Mouse (Mus musculus): ENCODE results near the gene B830017H08Rik. TPM values are rescaled to one million over a fixed set of nuclear protein-coding genes. Genes with fewer than 3 reads are reported as not detected.

Gene B830017H08Rik
- total RNA-seq, 2 experiments from 2014 or later, result 4.9 to 5.1 TPM

DNA sequence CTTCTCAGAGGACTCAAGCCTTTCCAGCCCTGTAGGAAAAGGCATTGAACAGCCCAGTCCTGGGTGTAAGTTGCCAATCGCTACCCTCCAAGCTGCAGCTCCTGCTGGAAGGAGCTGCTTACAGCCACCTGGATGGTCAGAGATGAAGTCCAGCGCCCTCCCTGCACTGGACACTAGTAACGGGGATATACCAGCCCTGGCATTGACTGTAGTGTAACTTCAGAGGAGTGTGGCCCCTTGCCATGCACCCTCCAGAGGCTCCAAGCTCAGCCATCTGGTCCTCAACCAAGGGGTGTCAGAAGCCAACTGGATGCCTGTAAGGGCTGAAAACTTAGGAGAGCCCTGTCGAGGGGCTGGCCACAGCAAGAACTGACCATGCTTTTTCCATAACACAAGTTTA, 7.1 kb downstream of the B830017H08Rik start:
- intact Hi-C loops (cut with DNase I), result no loop called here
- DNase-seq (ENCODE audit: extremely low spot score in 1 of 2, low spot score in 2 of 2), result peak in 1 of 2 experiments; percentile 30

DNA sequence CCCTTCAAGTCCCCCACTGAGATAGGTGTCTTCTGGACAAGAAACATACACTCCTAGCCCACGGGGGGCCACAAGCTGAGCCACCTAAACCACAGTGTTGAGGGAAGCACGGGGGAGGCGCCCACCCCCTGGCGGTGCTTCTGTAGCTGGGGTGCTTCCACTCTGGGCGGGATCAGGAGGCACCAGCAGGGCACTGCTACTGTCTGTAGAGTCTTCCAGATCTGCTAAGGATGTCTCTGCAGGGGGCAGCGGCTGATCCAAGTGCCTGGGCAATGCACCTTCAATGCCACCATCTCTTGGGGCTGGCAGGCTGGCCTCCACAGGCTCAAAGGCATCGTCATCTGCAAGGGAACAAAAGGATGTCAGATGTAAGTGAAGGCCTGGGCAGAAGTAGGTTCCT, 9.5 kb downstream of the B830017H08Rik start:
- DNase-seq (ENCODE audit: extremely low spot score in 1 of 2, low spot score in 2 of 2), result no peak
- intact Hi-C loops (cut with DNase I), result no loop called here

DNA sequence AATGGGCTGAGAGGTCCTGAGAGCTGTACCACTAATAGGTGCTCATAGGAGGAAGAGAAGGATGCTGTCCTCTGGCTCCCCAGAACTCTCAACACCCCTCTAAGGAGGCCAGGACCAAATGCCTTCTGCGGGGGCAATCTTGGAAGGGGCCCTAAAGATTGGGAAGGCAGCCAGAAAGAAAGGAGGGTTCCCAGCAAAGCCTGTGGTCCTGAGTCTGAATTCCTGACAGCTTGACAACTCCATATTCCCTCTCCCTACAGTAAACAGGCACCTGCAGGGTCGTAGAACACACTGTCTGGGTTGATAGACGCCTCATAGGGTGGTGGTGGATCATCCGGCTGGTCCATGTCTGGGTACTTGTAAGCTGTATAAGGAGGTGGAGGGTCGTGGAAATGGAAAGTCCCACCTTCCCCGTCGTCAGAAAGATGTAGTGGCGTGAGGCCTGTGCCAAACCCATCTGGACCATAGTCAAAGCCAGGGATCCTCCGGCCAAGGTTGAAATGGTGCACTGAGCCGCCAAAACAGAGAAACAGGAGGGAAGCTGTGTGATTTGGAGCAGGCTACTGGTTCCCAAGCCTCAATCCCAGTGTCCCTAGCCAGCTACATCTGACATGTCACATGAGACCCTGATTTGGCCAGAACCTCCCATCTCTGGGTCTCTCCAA, 10.9 kb downstream of the B830017H08Rik start:
- intact Hi-C loops (cut with DNase I), result no loop called here
- DNase-seq (ENCODE audit: extremely low spot score in 1 of 2, low spot score in 2 of 2), result no peak

DNA sequence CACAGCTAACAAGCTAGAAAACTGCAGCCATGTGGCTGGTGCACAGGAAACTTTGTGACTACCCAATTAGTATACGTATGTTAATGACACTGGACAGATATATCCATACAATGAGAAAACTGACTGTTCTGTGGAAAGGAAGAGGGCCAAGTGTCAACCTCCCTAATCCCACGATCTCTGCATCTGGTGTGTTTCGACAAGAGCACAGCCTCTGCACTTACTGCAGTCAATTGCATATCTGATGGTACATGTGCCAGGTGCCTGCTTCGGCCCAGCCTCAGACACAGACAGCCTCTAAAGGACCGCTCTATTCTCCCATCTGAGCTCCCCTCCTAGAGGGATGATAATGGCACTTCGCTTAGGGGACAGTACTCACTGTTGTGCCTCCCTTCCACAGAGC, 15.5 kb downstream of the B830017H08Rik start:
- no peak for DNase-seq (ENCODE audit: extremely low spot score in 1 of 2, low spot score in 2 of 2)
- intact Hi-C loops (cut with DNase I), result no loop called here

DNA sequence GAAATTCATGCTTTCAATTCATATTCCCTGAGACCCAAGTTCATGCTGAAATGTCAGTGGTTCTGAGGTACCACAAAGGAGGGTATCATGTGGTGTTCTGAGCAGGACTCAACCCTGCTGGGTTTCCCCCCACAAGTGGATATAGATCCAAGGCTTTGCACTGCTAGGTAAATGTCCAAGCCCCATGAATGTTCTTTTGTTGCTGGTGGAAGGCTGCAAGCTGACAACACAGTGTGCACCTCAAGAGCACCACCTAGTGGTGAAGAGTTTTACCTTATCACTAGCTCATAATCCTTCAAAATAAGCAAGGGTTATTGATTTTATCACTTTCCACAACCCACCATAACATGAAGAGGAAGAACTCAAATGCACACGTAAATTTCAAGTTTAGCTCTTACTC, 16.0 kb downstream of the B830017H08Rik start:
- intact Hi-C loops (cut with DNase I), result no loop called here
- peak in 1 of 2 experiments; percentile 53 for DNase-seq (ENCODE audit: extremely low spot score in 1 of 2, low spot score in 2 of 2)

DNA sequence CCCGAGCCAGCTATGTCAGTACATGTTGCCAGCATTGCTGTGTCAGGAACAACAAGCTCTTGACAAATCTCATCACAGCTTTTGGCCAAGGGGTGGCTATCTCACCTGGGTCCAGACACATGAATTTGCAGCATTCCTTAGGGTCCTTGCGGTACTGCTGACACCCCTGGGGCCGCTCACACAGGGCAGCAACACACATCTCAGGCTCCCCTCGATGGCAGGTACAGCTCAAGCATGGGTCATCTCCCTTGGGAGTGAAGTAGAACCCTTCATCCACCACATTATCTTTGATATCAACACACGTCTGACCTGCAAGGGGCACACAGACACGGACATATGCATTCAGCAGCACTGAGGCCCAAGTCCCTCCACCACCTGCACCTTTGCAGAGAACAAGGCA, 16.6 kb downstream of the B830017H08Rik start:
- no peak for DNase-seq (ENCODE audit: extremely low spot score in 1 of 2, low spot score in 2 of 2)
- intact Hi-C loops (cut with DNase I), result no loop called here

DNA sequence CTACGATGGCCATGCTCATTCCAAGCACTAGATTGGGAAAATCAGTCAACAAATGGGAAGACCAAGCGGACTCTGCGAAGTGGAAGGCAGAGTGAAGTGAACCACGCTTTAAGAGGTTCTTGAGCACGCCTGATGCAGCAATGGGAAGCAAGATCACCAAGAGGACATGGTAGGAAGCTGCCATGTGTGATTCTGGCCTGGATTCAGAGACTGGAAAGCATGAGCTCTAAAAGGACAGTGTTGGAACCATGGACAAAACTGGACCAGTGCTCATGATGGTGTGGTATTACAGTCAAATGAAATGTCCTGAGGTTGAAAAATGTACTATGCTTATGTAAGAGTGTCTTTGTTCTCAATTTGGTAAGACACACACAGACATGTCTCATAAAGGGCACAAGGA, 18.4 kb downstream of the B830017H08Rik start:
- intact Hi-C loops (cut with DNase I), result no loop called here
- no peak for DNase-seq (ENCODE audit: extremely low spot score in 1 of 2, low spot score in 2 of 2)

DNA sequence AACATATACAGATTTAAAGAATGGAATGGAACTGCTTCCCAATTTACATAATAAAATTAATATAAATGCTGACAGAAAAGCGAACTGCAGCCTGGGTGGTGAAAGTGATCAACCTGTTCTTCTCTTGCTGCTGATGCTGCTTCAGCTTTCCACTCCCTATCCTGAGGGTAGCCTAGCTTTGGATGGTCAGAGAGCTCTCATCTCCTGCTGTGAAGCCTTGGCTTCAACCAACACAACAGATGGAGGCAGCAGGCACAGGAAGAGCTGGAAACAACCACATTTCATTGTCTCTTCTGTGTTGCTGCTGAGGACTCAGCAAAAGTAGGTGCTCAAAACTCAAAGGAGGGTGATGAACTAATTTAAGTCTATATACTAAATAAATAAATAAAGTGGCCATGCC, 18.9 kb downstream of the B830017H08Rik start:
- intact Hi-C loops (cut with DNase I), result no loop called here
- DNase-seq (ENCODE audit: extremely low spot score in 1 of 2, low spot score in 2 of 2), result no peak

DNA sequence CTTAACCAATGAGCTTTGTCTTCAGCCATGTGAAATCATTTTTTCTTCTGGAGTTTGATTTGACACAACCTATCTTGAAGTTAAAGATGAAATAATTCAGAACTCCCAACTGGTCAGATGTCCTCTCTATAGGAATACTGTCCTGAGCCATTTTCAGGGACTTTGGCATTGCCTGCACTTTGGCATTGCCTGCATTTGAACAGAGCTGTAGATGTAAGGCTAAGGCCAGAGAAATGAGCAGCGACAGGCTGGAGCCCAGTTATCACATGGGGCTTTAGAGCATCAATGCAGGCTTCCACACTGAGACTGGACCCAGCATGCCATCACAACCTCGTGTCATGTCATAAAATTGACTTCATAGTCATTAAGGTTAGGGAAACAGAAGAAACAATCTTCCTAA, 20.3 kb downstream of the B830017H08Rik start:
- no peak for DNase-seq (ENCODE audit: extremely low spot score in 1 of 2, low spot score in 2 of 2)
- intact Hi-C loops (cut with DNase I), result no loop called here

DNA sequence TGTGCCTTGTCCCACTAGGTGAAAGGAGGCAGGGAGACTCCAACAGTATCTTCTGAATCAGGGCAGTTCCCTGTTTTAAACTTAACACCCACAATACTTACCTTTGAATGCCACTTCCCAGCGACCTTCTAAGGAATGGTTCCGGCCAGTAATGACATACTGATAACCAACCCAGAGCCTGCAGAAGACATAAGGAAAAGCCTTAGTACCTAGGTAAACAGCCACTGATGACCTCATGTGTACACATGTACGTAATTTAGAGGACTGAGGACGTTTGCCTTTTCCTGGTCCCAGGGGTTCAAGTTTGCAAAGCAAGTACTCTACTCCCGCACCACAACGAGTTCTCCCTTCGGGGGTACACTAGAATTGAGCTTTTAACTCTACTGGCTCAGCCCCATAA, 24.2 kb downstream of the B830017H08Rik start:
- DNase-seq (ENCODE audit: extremely low spot score in 1 of 2, low spot score in 2 of 2), result no peak
- intact Hi-C loops (cut with DNase I), result no loop called here

DNA sequence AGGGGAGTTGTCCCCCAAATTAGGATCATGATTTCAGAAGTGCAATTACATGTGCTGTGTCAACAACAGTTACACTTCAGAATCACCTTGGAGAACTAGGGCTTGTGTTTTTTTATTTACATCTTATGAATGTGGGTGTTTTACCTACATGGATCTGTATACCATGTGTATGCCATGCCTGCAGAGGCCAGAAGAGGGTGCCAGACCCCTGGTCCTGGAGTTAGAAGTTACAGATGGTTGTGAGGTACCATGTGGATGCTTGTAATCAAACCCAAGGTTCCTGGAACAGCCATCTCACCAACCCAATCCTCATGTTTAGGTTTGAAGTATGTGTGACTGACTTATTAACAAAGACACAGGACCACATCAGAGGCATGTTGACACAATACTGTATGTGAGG, 25.7 kb downstream of the B830017H08Rik start:
- intact Hi-C loops (cut with DNase I), result no loop called here
- DNase-seq (ENCODE audit: extremely low spot score in 1 of 2, low spot score in 2 of 2), result no peak

DNA sequence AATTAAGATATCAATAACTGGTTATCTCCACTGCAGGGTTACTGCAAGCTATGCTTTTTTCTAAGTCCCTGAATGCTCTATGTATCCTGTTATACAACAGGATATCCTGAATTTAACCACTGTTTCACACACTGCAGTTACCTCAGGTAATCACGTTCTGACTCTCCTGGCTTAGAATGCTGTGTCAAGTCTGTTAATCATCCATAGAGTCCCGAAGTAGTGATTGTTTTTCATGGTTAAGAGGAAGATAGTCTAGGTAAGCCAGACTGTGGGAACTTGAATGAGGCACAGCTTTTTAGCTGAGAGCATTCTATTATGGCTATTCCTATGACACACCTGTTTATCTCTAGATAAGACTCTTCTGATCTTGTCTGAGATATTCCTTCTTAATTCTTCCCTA, 32.4 kb downstream of the B830017H08Rik start:
- intact Hi-C loops (cut with DNase I), result no loop called here
- no peak for DNase-seq (ENCODE audit: extremely low spot score in 1 of 2, low spot score in 2 of 2)

DNA sequence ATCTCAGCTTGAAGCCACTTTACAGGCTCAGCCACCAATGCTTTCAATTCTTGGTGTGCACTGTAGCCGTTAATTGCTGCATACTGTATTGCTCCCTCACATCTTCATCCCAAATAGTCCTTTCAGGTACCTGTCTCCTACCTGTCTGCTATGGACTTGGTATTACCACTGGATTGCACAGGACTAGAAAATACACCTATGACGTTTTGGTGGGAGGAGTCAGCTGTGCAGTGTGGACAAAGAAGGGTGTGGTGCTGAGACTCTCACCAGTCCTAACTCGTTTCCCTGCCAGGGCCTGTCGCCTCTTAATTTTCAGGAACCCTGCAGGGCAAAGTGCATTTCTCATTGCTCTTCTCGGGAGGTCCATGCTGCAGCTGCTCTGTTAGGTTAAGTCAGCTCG, 32.8 kb downstream of the B830017H08Rik start:
- DNase-seq (ENCODE audit: extremely low spot score in 1 of 2, low spot score in 2 of 2), result no peak
- intact Hi-C loops (cut with DNase I), result no loop called here

DNA sequence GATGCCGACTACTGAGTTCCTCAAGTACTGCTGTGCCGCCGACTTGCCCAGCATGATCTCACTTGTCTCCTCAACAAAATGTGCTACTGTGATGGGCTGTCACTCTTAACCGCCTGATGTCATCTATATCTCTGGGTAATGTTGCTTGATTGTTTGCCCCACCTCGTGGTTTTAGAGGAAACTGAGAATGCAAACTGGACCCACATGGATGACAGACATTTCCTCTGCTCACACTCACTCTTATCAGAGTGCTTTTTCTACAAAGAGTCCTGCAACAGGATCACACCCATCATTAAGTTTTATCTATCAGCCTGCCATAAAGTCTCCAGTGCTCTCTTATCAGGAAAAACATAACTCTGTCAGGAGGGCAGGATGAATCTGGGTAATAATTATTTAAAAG, 38.3 kb downstream of the B830017H08Rik start:
- DNase-seq (ENCODE audit: extremely low spot score in 1 of 2, low spot score in 2 of 2), result no peak
- intact Hi-C loops (cut with DNase I), result no loop called here

DNA sequence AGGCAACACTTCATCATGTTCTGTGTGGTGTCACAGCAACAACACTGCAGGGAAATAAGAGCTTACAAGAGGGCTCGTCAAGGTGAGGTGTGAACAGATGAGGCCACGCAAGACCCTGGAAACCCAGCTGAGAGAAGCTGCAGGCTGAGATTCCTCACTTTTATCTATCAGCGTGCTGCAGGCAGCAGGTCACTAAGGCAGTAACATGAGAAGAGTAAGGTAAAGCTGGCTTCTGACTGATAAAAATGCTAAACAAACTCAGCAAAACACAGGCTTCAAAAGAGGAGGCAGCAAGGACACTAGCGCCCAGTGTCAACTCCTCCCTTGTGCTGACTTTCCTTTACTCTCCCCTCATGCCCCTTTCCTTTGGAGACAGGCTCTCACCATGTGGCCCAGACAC, 40.1 kb downstream of the B830017H08Rik start:
- intact Hi-C loops (cut with DNase I), result no loop called here

DNA sequence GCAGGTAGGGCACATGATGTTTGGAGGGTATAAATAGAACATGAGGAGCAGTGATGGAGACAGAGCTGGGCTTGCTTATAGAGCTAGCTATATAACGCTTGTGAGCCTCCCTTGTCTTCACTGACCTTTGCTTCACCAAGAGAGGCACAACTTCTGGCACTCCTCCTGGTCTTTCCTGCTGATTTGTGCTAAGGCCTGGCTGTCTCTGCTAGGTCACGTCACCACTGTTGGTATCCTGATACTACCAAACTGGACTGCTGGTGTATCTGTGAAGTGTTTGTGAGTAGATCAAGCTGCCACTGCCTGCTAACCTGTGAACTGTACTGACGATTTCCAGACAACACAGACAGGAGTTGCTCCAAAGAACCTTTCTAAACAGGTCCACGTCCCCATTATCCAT, 42.3 kb downstream of the B830017H08Rik start:
- no peak for DNase-seq (ENCODE audit: extremely low spot score in 1 of 2, low spot score in 2 of 2)
- intact Hi-C loops (cut with DNase I), result no loop called here

More for the DNA sequence above, 40.1 kb downstream of the B830017H08Rik start:
- no peak for DNase-seq (ENCODE audit: extremely low spot score in 1 of 2, low spot score in 2 of 2)

DNA sequence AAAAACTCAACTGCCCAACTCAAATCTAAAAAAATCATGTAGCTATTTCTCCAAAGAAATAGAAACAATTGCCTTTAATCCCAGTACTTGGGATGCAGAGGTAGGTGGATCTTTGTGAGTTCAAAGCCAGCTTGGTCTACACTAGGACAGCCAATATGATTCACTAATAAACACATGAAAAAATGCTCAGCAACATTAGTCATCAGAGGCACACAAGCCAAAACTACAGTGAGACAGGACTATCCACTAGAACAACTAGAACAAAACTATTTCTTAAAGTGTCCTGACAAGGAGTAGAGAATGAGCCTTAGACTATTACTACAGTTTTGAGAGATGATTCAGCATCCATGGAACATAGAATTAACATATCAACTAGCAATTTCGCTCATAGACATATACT, 43.2 kb downstream of the B830017H08Rik start:
- intact Hi-C loops (cut with DNase I), result no loop called here

DNA sequence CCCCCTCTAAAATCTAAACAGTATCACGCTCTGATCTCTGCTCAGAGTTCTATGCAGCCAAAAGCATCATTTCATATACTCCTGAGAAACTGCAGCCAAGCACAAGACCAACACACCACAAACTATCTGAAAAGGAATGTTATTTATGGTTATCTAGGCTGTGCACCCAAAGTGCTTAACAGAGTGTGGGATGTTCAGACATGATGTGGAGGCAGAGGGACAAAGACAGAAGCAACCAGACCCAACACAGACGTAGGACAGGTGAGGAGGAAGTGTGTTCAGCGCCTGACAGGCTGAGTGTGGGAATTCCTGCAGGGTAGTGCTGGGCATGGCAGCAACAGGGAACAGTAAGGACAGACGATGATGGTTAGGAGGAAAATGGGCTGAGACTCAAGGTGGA, 46.6 kb downstream of the B830017H08Rik start:
- DNase-seq (ENCODE audit: extremely low spot score in 1 of 2, low spot score in 2 of 2), result no peak
- intact Hi-C loops (cut with DNase I), result no loop called here

More for the DNA sequence above, 43.2 kb downstream of the B830017H08Rik start:
- DNase-seq (ENCODE audit: extremely low spot score in 1 of 2, low spot score in 2 of 2), result no peak

DNA sequence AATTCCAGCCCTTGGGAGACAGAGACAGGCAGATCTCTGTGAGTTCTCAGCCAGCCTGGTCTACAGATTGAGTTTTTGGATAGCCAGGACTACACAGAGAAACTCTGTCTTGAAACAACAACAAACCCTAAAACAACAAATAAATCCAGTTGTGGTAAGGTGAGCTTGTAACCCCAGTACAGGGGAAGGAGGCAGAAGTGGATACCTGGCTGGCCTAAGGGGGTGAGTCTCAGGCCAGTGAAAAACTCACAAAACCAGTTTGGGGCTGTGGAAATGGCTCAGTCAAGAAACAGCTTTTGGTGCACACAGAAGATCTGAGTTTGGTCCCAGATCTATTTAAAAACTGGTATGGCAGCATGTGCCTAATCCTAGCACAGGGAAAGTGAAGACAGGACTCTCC, 49.3 kb downstream of the B830017H08Rik start:
- intact Hi-C loops (cut with DNase I), result no loop called here
- peak in 1 of 2 experiments; percentile 2 for DNase-seq (ENCODE audit: extremely low spot score in 1 of 2, low spot score in 2 of 2)

DNA sequence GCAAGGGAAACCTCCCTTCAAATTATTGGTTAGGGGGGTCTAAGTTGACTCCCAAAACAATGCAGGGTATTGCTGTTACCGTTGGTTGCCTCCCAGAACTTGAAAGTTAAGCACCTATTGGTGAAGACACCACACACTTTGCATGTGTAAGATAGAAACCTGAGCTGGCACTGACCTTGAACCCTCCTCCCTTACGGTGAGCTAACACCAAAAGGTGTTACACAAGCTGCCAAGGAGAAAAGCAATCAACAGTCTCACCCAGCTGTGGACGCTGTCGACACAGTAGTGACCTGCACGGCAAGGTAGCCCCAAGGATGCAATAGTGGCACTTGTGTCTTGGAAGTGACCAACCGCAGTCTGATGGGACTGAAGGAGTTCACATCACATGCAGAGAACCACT, 51.2 kb downstream of the B830017H08Rik start:
- intact Hi-C loops (cut with DNase I), result no loop called here
- peak in 1 of 2 experiments; percentile 9 for DNase-seq (ENCODE audit: extremely low spot score in 1 of 2, low spot score in 2 of 2)
